ENCODE assay signal across 21 mouse cellular contexts in genomic region chr12:115003118-115003517, GRCm38 (mm10).
"Had no signal": no experiment of that assay in that cellular context is flagged by ENCODE, and none has a peak within 500 bp of the region (broad histone marks: within the 10 kb centered on the region; RNA-seq: fewer than 3 reads in every experiment).

No protein-coding gene starts in this region.

- H3K4me2 ChIP-seq: liver, embryonic 15.5 days; lung, embryonic 15.5 days; midbrain, embryonic 11.5 days; midbrain, embryonic 13.5 days; midbrain, embryonic 15.5 days; neural tube, embryonic 13.5 days; neural tube, embryonic 15.5 days; stomach, embryonic 15.5 days had no signal

- H3K27ac ChIP-seq: liver, embryonic 15.5 days; lung, embryonic 15.5 days; macrophage; midbrain, embryonic 13.5 days; midbrain, embryonic 15.5 days; neural tube, embryonic 13.5 days; neural tube, embryonic 15.5 days; stomach, embryonic 15.5 days; stomach, postnatal 0 days had no signal

- H3K27me3 ChIP-seq: liver, embryonic 15.5 days; lung, embryonic 15.5 days; megakaryocyte, embryonic 14.5 days; midbrain, embryonic 13.5 days; midbrain, embryonic 15.5 days; neural tube, embryonic 13.5 days; neural tube, embryonic 15.5 days; stomach, embryonic 15.5 days had no signal

- H3K36me3 ChIP-seq: liver, embryonic 15.5 days; lung, embryonic 15.5 days; midbrain, embryonic 13.5 days; midbrain, embryonic 15.5 days; neural tube, embryonic 13.5 days; neural tube, embryonic 15.5 days; stomach, embryonic 15.5 days had no signal

- ATAC-seq: liver, postnatal 0 days; lung, postnatal 0 days; midbrain, embryonic 13.5 days; midbrain, embryonic 15.5 days had no signal

- DNase-seq: liver, postnatal 0 days; lung, adult 2 months; lung, postnatal 14 days; lung, postnatal 36 days; right cerebral cortex, postnatal 14 days; thymus, adult 18-20 months; thymus, postnatal 14 days; thymus, postnatal 36 days had no signal

- H3K4me3 ChIP-seq: liver, embryonic 15.5 days; lung, embryonic 15.5 days; megakaryocyte, embryonic 14.5 days; midbrain, embryonic 13.5 days; midbrain, embryonic 15.5 days; myocyte; neural tube, embryonic 13.5 days; neural tube, embryonic 15.5 days; stomach, embryonic 15.5 days had no signal

- H3K4me1 ChIP-seq: liver, embryonic 15.5 days; lung, embryonic 15.5 days; midbrain, embryonic 13.5 days; midbrain, embryonic 15.5 days; neural tube, embryonic 13.5 days; neural tube, embryonic 15.5 days; stomach, embryonic 15.5 days had no signal

- H3K9ac ChIP-seq: liver, embryonic 15.5 days; liver, postnatal 0 days; lung, embryonic 15.5 days; midbrain, embryonic 13.5 days; midbrain, embryonic 15.5 days; neural tube, embryonic 13.5 days; neural tube, embryonic 15.5 days; stomach, embryonic 15.5 days had no signal

- H3K9me3 ChIP-seq: liver, embryonic 15.5 days; megakaryocyte, embryonic 14.5 days; stomach, embryonic 15.5 days had no signal
